Mouse (Mus musculus) heart, adult 2 months (tissue): ENCODE results near the gene Gpr108. TPM values are rescaled to one million over a fixed set of nuclear protein-coding genes. Genes with fewer than 3 reads are reported as not detected.
A peak's percentile ranks its signal among the peaks of the same experiment; 100 is the strongest.

ENCODE experiments used
- DNase-seq, 2 experiments: peaks; one replicate each; pipeline ENCODE4 v3.0.0; 2021
- H3K27ac ChIP-seq: fragments of 200-600 bp; 2 replicates; pipeline ENCODE4 v1.8.1; 2022
- H3K27me3 ChIP-seq: fragments of 200-500 bp; 2 replicates; pipeline ENCODE4 v1.6.1; 2012; ENCODE audit warnings: mild to moderate bottlenecking, low read length, inconsistent platforms, mixed read lengths; ENCODE audit not compliant: control insufficient read depth, insufficient read depth
- H3K36me3 ChIP-seq: fragments of 200-500 bp; 2 replicates; pipeline ENCODE4 v1.6.1; 2012; ENCODE audit warnings: low read length, inconsistent platforms; ENCODE audit not compliant: control insufficient read depth, insufficient read depth
- H3K4me1 ChIP-seq: fragments of 200-500 bp; 2 replicates; pipeline ENCODE4 v1.6.1; 2011; ENCODE audit warnings: low read length; ENCODE audit not compliant: control insufficient read depth, insufficient read depth
- H3K4me3 ChIP-seq: fragments of 200-600 bp; 2 replicates; pipeline ENCODE4 v1.8.1; 2022
- H3K79me2 ChIP-seq: fragments of 200-500 bp; replicated peaks from 2 replicates; pipeline ENCODE4 v1.6.1; 2012; ENCODE audit warnings: mild to moderate bottlenecking, inconsistent platforms, low read length, moderate library complexity, mixed read lengths; ENCODE audit not compliant: control insufficient read depth, insufficient read depth
- H3K9ac ChIP-seq: fragments of 200-500 bp; 2 replicates; pipeline ENCODE4 v1.6.1; 2012; ENCODE audit warnings: low read depth, mild to moderate bottlenecking, control low read depth, inconsistent platforms, low read length, mixed read lengths
- CTCF ChIP-seq: fragments of 200-600 bp; IDR thresholded peaks from 2 replicates; pipeline ENCODE4 v1.8.1; 2022; ENCODE audit warnings: antibody characterized with exemption, mild to moderate bottlenecking, moderate library complexity
- EP300 ChIP-seq: fragments of 200-500 bp; IDR thresholded peaks from 2 replicates; pipeline ENCODE4 v1.6.1; 2011; ENCODE audit warnings: low read depth, low read length, control low read depth; ENCODE audit not compliant: insufficient read depth
- POLR2A ChIP-seq: fragments of 200-500 bp; IDR thresholded peaks from 2 replicates; pipeline ENCODE4 v1.6.1; 2011; ENCODE audit warnings: mild to moderate bottlenecking, low read depth, low read length, control low read depth; ENCODE audit not compliant: insufficient read depth
- WGBS: fragments of 180-500 bp; shearing (Covaris S2); methylation state at CpG from one replicate; pipeline ENCODE4 v1.1.7; 2018; 5-methylcytosine and 5-hydroxymethylcytosine counted together
- intact Hi-C: fragments of 180-260 bp; cut with DNase I; formaldehyde crosslinking; loops from one replicate; pipeline ENCODE4 v1.15.1; 2025
- polyA plus RNA-seq: library from polyadenylated mRNA; depleted of rRNA; stranded (reverse); fragments of >200 nt; gene quantifications from 2 replicates; pipeline ENCODE4 v1.2.3, GENCODE M21; 2012
- total RNA-seq, 2 experiments: library from RNA; stranded (reverse); gene quantifications; 2 replicates each; pipeline ENCODE4 v1.2.3; 2021

Gpr108 gene
- total and polyA plus RNA-seq, 3 experiments: 27.8 to 37.9 (median 32.7) TPM

GRCm38 (mm10) chr17:57275111-57275996 is 27.1 kb upstream of the Gpr108 start:
- WGBS: under 1% methylated on average over 43 of the region's 53 CpGs

DNA sequence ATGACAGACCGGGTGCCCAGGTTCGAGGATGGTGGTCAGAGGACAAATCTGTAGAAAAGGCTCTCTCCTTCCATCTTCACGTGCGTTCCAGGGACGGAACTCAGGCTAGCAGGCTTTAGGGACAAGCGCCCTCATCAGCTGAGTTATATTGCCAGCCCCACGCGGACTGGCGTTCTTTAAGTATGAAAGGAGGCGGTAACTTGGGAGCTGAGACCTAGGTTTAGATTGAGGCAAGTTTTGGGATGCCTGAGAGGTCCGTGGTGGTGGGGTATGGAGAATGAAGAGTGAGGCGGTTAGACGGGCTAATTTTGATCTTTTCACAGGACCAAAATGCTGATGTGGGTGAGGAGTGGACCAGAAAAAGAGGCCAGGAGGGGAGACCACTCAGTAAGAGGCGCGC is 26.4 kb upstream of the Gpr108 start:
- 6% methylated on average over 15 of the region's 15 CpGs for WGBS
- no peak for DNase-seq
- intact Hi-C loops: loop anchor here (1.0 kb wide), 1 partner anchor 25 kb away; the partner anchor contains the start of gene Trip10
- Histone ChIP-seq H3K36me3 (no peaks in the 10 kb centered on the region), H3K27ac (peak overlapping the region; percentile 93), H3K79me2 (no peaks in the 10 kb centered on the region), H3K4me1 (peaks cover 2% of the 10 kb centered on the region; the same call in 1 of the 2 replicates), H3K4me3 (peak overlapping the region; percentile 92), H3K9ac (peak overlapping the region; percentile 84), H3K27me3 (no peaks in the 10 kb centered on the region)
- TF ChIP-seq CTCF (no peak), POLR2A (no peak), EP300 (no peak)

More at GRCm38 (mm10) chr17:57275111-57275996, 27.1 kb upstream of the Gpr108 start:
- DNase-seq: peak; percentile 93
- H3K27me3 ChIP-seq: no peaks in the 10 kb centered on the region
- H3K9ac ChIP-seq: peak overlapping the region; percentile 84
- H3K36me3 ChIP-seq: no peaks in the 10 kb centered on the region
- intact Hi-C loops: loop anchor here (1.0 kb wide), 1 partner anchor 26 kb away; the partner anchor contains the start of gene Trip10
- H3K79me2 ChIP-seq: no peaks in the 10 kb centered on the region
- TF ChIP-seq POLR2A (peak; percentile 82), EP300 (peak; percentile 45; the same call in 1 of the 2 replicates), CTCF (no peak)
- peak overlapping the region; percentile 92 for H3K4me3 ChIP-seq
- peak overlapping the region; percentile 93 for H3K27ac ChIP-seq
- H3K4me1 ChIP-seq: peaks cover 2% of the 10 kb centered on the region; the same call in 1 of the 2 replicates

DNA sequence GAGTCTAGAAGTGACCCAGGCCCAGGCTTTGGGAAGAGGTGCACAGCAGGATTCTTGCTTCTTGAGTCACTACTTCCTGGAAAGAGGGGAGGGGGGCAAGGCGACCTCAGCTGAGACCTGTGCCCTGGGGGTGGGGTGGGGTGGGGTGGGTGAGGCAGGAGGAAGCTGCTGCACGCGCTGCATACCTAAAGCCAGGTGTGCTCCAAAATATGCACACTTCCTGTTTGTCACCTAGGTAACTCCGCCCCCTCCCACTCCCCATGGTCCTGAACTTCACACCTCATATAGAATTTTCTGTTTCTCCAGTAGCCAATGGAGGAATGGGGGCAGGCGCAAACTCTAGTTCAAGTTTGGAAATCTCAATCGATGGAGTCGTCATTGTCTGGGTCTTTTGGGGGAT is 25.6 kb upstream of the Gpr108 start:
- H3K9ac ChIP-seq: no peak overlapping the region
- H3K4me3 ChIP-seq: no peak overlapping the region
- H3K27me3 ChIP-seq: no peaks in the 10 kb centered on the region
- H3K36me3 ChIP-seq: no peaks in the 10 kb centered on the region
- 39% methylated on average over 7 of the region's 7 CpGs for WGBS
- no peaks in the 10 kb centered on the region for H3K79me2 ChIP-seq
- peaks cover 2% of the 10 kb centered on the region; the same call in 1 of the 2 replicates for H3K4me1 ChIP-seq
- intact Hi-C loops: loop anchor here (1.0 kb wide), 1 partner anchor 22 kb away; no protein-coding TSS in a partner anchor
- no peak overlapping the region; the same call in 1 of the 2 replicates for H3K27ac ChIP-seq
- no peak for TF ChIP-seq POLR2A
- no peak for TF ChIP-seq EP300
- no peak for TF ChIP-seq CTCF
- DNase-seq: no peak

- WGBS: 61% methylated on average over 9 of the region's 9 CpGs
- Histone ChIP-seq H3K4me3 (no peak overlapping the region), H3K4me1 (peaks cover 2% of the 10 kb centered on the region), H3K79me2 (no peaks in the 10 kb centered on the region), H3K27me3 (no peaks in the 10 kb centered on the region), H3K9ac (no peak overlapping the region), H3K36me3 (no peaks in the 10 kb centered on the region), H3K27ac (no peak overlapping the region)
- no peak for DNase-seq
- no peak for TF ChIP-seq EP300
- TF ChIP-seq POLR2A: no peak
- TF ChIP-seq CTCF: no peak
- intact Hi-C loops: no loop called here
Measured at GRCm38 (mm10) chr17:57271301-57271700, 23.1 kb upstream of the Gpr108 start.

- Histone ChIP-seq H3K4me1 (no peaks in the 10 kb centered on the region; the same call in 1 of the 2 replicates), H3K27me3 (no peaks in the 10 kb centered on the region), H3K4me3 (no peak overlapping the region), H3K79me2 (no peaks in the 10 kb centered on the region), H3K9ac (no peak overlapping the region), H3K36me3 (no peaks in the 10 kb centered on the region), H3K27ac (no peak overlapping the region)
- TF ChIP-seq CTCF (no peak), EP300 (no peak), POLR2A (no peak)
- 70% methylated on average over 6 of the region's 6 CpGs for WGBS
- peak; percentile 63 to 64 for DNase-seq
- intact Hi-C loops: no loop called here
Measured at GRCm38 (mm10) chr17:57267556-57268126, 19.4 kb upstream of the Gpr108 start.
